Mouse (Mus musculus): ENCODE results near the gene Ift88. TPM values are rescaled to one million over a fixed set of nuclear protein-coding genes. Genes with fewer than 3 reads are reported as not detected.

The Ift88 gene
- polyA plus RNA-seq, 1 experiment = 0.11 TPM

GRCm38 (mm10) chr14:57554434-57554833, 130.6 kb downstream of the Ift88 start:
- H3K4me3 ChIP-seq (replicated peaks) = no peak overlapping the region
- no peaks in the 10 kb centered on the region for H3K9me3 ChIP-seq
- H3K27me3 ChIP-seq (replicated peaks) = no peaks in the 10 kb centered on the region
- no peaks in the 10 kb centered on the region; the same call in 1 of the 2 replicates for H3K4me1 ChIP-seq
- H3K36me3 ChIP-seq (replicated peaks; ENCODE audit: low read length) = peaks cover 47% of the 10 kb centered on the region
- TF ChIP-seq FLI1 (IDR thresholded peaks at IDR 0.05; ENCODE audit: low read length) (no peak), GATA1 (IDR thresholded peaks at IDR 0.05; ENCODE audit: borderline replicate concordance, low read length) (no peak)

- no peaks in the 10 kb centered on the region; the same call in 1 of the 2 replicates for H3K4me1 ChIP-seq
- no peaks in the 10 kb centered on the region for H3K27me3 ChIP-seq (replicated peaks)
- H3K36me3 ChIP-seq (replicated peaks; ENCODE audit: low read length) = peaks cover 44% of the 10 kb centered on the region
- H3K4me3 ChIP-seq (replicated peaks) = no peak overlapping the region
- H3K9me3 ChIP-seq = no peaks in the 10 kb centered on the region
- no peak for TF ChIP-seq GATA1 (IDR thresholded peaks at IDR 0.05; ENCODE audit: borderline replicate concordance, low read length)
- TF ChIP-seq FLI1 (IDR thresholded peaks at IDR 0.05; ENCODE audit: low read length) = no peak
These were observed 131.7 kb downstream of the Ift88 start for GRCm38 (mm10) chr14:57555471-57556070.

DNA sequence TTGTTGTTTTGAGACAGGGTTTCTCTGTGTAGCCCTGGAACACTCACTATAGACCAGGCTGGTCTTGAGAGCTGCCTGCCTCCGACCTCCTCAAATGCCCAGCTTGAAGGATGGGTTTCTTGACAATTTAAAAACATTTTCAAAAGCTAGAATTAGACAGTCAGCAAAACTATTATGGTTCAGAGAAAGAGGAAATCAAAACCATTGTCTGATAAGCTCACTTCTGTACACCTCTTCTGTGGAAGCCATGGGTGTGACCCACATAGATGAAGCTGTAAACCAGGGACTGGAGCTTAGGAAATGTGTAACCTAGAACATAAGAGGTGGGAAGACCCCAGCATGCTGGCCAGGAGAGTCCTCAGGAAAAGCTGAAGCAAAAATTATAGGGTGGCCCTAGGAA, 133.1 kb downstream of the Ift88 start:
- Histone ChIP-seq H3K4me3 (replicated peaks) (no peak overlapping the region), H3K27me3 (replicated peaks) (no peaks in the 10 kb centered on the region), H3K4me1 (no peaks in the 10 kb centered on the region; the same call in 1 of the 2 replicates), H3K9me3 (no peaks in the 10 kb centered on the region), H3K36me3 (replicated peaks; ENCODE audit: low read length) (peaks cover 48% of the 10 kb centered on the region)
- TF ChIP-seq FLI1 (IDR thresholded peaks at IDR 0.05; ENCODE audit: low read length) = no peak
- no peak for TF ChIP-seq GATA1 (IDR thresholded peaks at IDR 0.05; ENCODE audit: borderline replicate concordance, low read length)

DNA sequence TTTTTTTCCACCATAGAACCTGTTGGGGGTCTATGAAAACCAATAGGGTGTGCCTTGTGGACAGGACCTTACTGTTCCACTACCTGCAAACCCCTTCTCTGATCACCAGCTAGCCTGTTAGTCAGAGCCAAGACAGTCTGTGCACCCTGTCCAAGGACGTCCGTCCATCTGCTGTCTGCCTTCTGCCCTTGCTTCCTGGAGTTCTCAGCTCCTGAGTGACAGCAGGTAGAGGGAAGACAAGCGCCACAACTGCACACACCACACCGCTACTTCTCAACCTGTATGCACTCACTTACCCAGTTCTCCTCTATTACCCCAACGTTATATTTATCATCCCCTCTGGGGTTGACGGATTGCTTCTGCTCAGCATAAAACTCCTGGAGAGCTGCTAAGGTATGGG, 141.8 kb downstream of the Ift88 start:
- H3K4me3 ChIP-seq (replicated peaks) = no peak overlapping the region
- H3K27me3 ChIP-seq (replicated peaks) = no peaks in the 10 kb centered on the region
- H3K9me3 ChIP-seq = no peaks in the 10 kb centered on the region
- no peak for TF ChIP-seq GATA1 (IDR thresholded peaks at IDR 0.05; ENCODE audit: borderline replicate concordance, low read length)
- peaks cover 11% of the 10 kb centered on the region for H3K4me1 ChIP-seq
- peaks cover 33% of the 10 kb centered on the region for H3K36me3 ChIP-seq (replicated peaks; ENCODE audit: low read length)

Other genes starting within 250 kb of the Ift88 start
- gene Cryl1, start 25.5 kb upstream of the Ift88 start, polyA plus RNA-seq (2012; ENCODE audit: insufficient read depth, low replicate concordance) = 3.3 TPM in 1 of 2 replicates, not detected in the other
- not detected in 2 replicates for gene Il17d, start 100.7 kb downstream of the Ift88 start, polyA plus RNA-seq (2012; ENCODE audit: insufficient read depth, low replicate concordance)
- gene Eef1akmt1, start 147.6 kb downstream of the Ift88 start, polyA plus RNA-seq (2012; ENCODE audit: insufficient read depth, low replicate concordance) = 2.2 TPM in 1 of 2 replicates, not detected in the other
- 1.9 and 7.5 TPM in 2 replicates for gene Xpo4, start 241.4 kb downstream of the Ift88 start, polyA plus RNA-seq (2012; ENCODE audit: insufficient read depth, low replicate concordance)

All from megakaryocyte, embryonic 14.5 days (primary cell).